Mouse (Mus musculus) CH12.LX (cell line): ENCODE data around the gene Aff3. TPM values are rescaled to one million over a fixed set of nuclear protein-coding genes. Genes with fewer than 3 reads are reported as not detected.

Experiments used
- DNase-seq: peaks from one replicate; pipeline ENCODE4 v3.0.0-alpha.2; 2013; ENCODE audit errors: extremely low read depth
- H3K27ac ChIP-seq: 2 replicates; pipeline ENCODE4 v1.5.1; 2012; ENCODE audit warnings: low read depth, mild to moderate bottlenecking, control low read depth, moderate library complexity; ENCODE audit not compliant: insufficient read depth
- H3K27me3 ChIP-seq: replicated peaks from 2 replicates; pipeline ENCODE3; 2012; ENCODE audit warnings: inconsistent platforms
- H3K36me3 ChIP-seq, 2 experiments: replicated peaks in 1 of 2; 2 replicates each; pipeline versions ENCODE3 to v1.6.1; 2012; ENCODE audit warnings: inconsistent platforms in 1 of 2, low read length in 1 of 2, mild to moderate bottlenecking in 1 of 2, mixed read lengths in 1 of 2, moderate library complexity in 1 of 2; ENCODE audit not compliant: control insufficient read depth in 1 of 2, insufficient read depth in 1 of 2
- H3K4me1 ChIP-seq, 2 experiments: 2 replicates each; pipeline ENCODE4 v1.6.1; 2012; ENCODE audit warnings: inconsistent platforms in 1 of 2, moderate library complexity in 1 of 2; ENCODE audit not compliant: insufficient read depth in 2 of 2, control insufficient read depth in 1 of 2
- H3K4me2 ChIP-seq: 2 replicates; pipeline ENCODE4 v1.6.1; 2012; ENCODE audit warnings: low read depth, mild to moderate bottlenecking, control low read depth; ENCODE audit not compliant: poor library complexity, insufficient read depth, severe bottlenecking
- H3K4me3 ChIP-seq, 3 experiments: fragments of 150-350 bp in 1 of 3; sonication (generic) in 1 of 3; replicated peaks in 1 of 3; 2 replicates each; pipeline versions ENCODE3 to v1.5.1; 2011 to 2012; ENCODE audit warnings: low read depth in 2 of 3, low read length in 2 of 3, mild to moderate bottlenecking in 2 of 3, moderate library complexity in 2 of 3, control low read depth in 1 of 3, improper control_type of control experiment in 1 of 3, inconsistent platforms in 1 of 3, mixed read lengths in 1 of 3; ENCODE audit not compliant: poor library complexity in 1 of 3
- H3K79me2 ChIP-seq: replicated peaks from 2 replicates; pipeline ENCODE4 v1.6.1; 2012; ENCODE audit warnings: mild to moderate bottlenecking, moderate library complexity; ENCODE audit not compliant: control insufficient read depth, poor library complexity, insufficient read depth, severe bottlenecking; ENCODE audit errors: extremely low read depth
- H3K9ac ChIP-seq: 2 replicates; pipeline ENCODE4 v1.6.1; 2012; ENCODE audit warnings: low read depth, mild to moderate bottlenecking, control low read depth, moderate library complexity; ENCODE audit not compliant: insufficient read depth
- H3K9me3 ChIP-seq: replicated peaks from 2 replicates; pipeline ENCODE3; 2012; ENCODE audit warnings: low read length, inconsistent platforms, mixed read lengths
- CHD1 ChIP-seq: IDR thresholded peaks from 2 replicates; pipeline ENCODE4 v1.6.1; 2012; ENCODE audit warnings: low read depth, low read length, improper control_type of control experiment, inconsistent platforms
- CHD2 ChIP-seq: IDR thresholded peaks from 2 replicates; pipeline ENCODE4 v1.6.1; 2011; ENCODE audit warnings: low read length, improper control_type of control experiment
- CTCF ChIP-seq, 2 experiments: IDR thresholded peaks in 1 of 2; conservative IDR thresholded peaks in 1 of 2; 2 replicates each; pipeline ENCODE4 v1.5.1; 2011 to 2012; ENCODE audit warnings: low read depth in 2 of 2, low read length in 2 of 2, improper control_type of control experiment in 1 of 2, inconsistent platforms in 1 of 2, mild to moderate bottlenecking in 1 of 2, moderate library complexity in 1 of 2
- E2F4 ChIP-seq: IDR thresholded peaks from 2 replicates; pipeline ENCODE4 v1.6.1; 2011; ENCODE audit warnings: low read depth, low read length, improper control_type of control experiment; ENCODE audit not compliant: insufficient replicate concordance
- ELF1 ChIP-seq: IDR thresholded peaks from 2 replicates; pipeline ENCODE4 v1.6.1; 2014; ENCODE audit warnings: low read depth, mild to moderate bottlenecking, inconsistent platforms, low read length, improper control_type of control experiment
- EP300 ChIP-seq: IDR thresholded peaks from 2 replicates; pipeline ENCODE4 v1.6.1; 2011; ENCODE audit warnings: low read length, improper control_type of control experiment
- ETS1 ChIP-seq: conservative IDR thresholded peaks from 2 replicates; pipeline ENCODE4 v1.6.1; 2012; ENCODE audit warnings: low read depth, mild to moderate bottlenecking, inconsistent platforms, low read length, improper control_type of control experiment, moderate library complexity
- GABPA ChIP-seq: IDR thresholded peaks from 2 replicates; pipeline ENCODE4 v1.6.1; 2012; ENCODE audit warnings: low read depth, low read length, improper control_type of control experiment, inconsistent platforms; ENCODE audit not compliant: insufficient replicate concordance
- MEF2A ChIP-seq: IDR thresholded peaks from 2 replicates; pipeline ENCODE4 v1.6.1; 2014; ENCODE audit warnings: low read depth, mild to moderate bottlenecking, inconsistent platforms, low read length, improper control_type of control experiment, borderline replicate concordance
- MXI1 ChIP-seq: IDR thresholded peaks from 2 replicates; pipeline ENCODE4 v1.6.1; 2011; ENCODE audit warnings: mild to moderate bottlenecking, low read depth, low read length, improper control_type of control experiment
- MYC ChIP-seq: IDR thresholded peaks from 2 replicates; pipeline ENCODE4 v1.6.1; 2011; ENCODE audit warnings: low read depth, mild to moderate bottlenecking, improper control_type of control experiment, low read length
- NELFE ChIP-seq: IDR thresholded peaks from 2 replicates; pipeline ENCODE4 v1.6.1; 2011; ENCODE audit warnings: low read depth, low read length, improper control_type of control experiment
- NRF1 ChIP-seq: IDR thresholded peaks from 2 replicates; pipeline ENCODE4 v1.6.1; 2014; ENCODE audit warnings: low read depth, mild to moderate bottlenecking, inconsistent platforms, low read length, improper control_type of control experiment, moderate library complexity
- POLR2AphosphoS2 ChIP-seq: IDR thresholded peaks from 2 replicates; pipeline ENCODE4 v1.6.1; 2011; ENCODE audit warnings: low read depth, low read length, improper control_type of control experiment
- RAD21 ChIP-seq: IDR thresholded peaks from 2 replicates; pipeline ENCODE4 v1.6.1; 2011; ENCODE audit warnings: low read depth, mild to moderate bottlenecking, low read length, improper control_type of control experiment, moderate library complexity
- TBP ChIP-seq: conservative IDR thresholded peaks from 2 replicates; pipeline ENCODE4 v1.6.1; 2011; ENCODE audit warnings: low read depth, low read length, improper control_type of control experiment
- TCF12 ChIP-seq: IDR thresholded peaks from 2 replicates; pipeline ENCODE4 v1.6.1; 2014; ENCODE audit warnings: low read depth, mild to moderate bottlenecking, inconsistent platforms, low read length, improper control_type of control experiment
- USF1 ChIP-seq: IDR thresholded peaks from 2 replicates; pipeline ENCODE4 v1.6.1; 2014; ENCODE audit warnings: low read depth, mild to moderate bottlenecking, inconsistent platforms, low read length, improper control_type of control experiment
- USF2 ChIP-seq: conservative IDR thresholded peaks from 2 replicates; pipeline ENCODE4 v1.6.1; 2011; ENCODE audit warnings: low read depth, low read length, improper control_type of control experiment
- ZC3H11A ChIP-seq: IDR thresholded peaks from 2 replicates; pipeline ENCODE4 v1.6.1; 2012; ENCODE audit warnings: low read depth, mild to moderate bottlenecking, inconsistent platforms, low read length, improper control_type of control experiment
- ZNF384 ChIP-seq: IDR thresholded peaks from 2 replicates; pipeline ENCODE4 v1.6.1; 2012; ENCODE audit warnings: low read depth, low read length, improper control_type of control experiment, inconsistent platforms
- dilution Hi-C: fragments of 300-500 bp; cut with MboI; formaldehyde crosslinking; loops from 2 replicates; pipeline ENCODE4 v1.14.3; 2020; ENCODE audit warnings: low sequenced_read_pairs; ENCODE audit not compliant: extremely low pct_unique_long_range_greater_than_20kb, extremely low pct_ligation_motif_present
- in situ Hi-C: fragments of 300-500 bp; cut with MboI; formaldehyde crosslinking; loops from 3 replicates; pipeline ENCODE4 v1.14.3; 2019; ENCODE audit warnings: low sequenced_read_pairs, low pct_ligation_motif_present, low pct_unique_long_range_greater_than_20kb, mixed read lengths
- polyA plus RNA-seq: library from polyadenylated mRNA; unstranded; fragments of >175 nt; gene quantifications from 2 replicates; pipeline ENCODE4 v1.2.1, GENCODE M21; 2012; ENCODE audit warnings: low read depth; ENCODE audit not compliant: insufficient read length
- total RNA-seq, 2 experiments: library from RNA; depleted of rRNA; stranded (reverse); fragments of 300-350 nt in 1 of 2; fragments of >200 nt in 1 of 2; gene quantifications; 2 replicates each; pipeline ENCODE4 v1.2.3; 2012 to 2014

The Aff3 gene
- total and polyA plus RNA-seq, 3 experiments, result 5.1 to 29.9 (median 7.7) TPM

DNA sequence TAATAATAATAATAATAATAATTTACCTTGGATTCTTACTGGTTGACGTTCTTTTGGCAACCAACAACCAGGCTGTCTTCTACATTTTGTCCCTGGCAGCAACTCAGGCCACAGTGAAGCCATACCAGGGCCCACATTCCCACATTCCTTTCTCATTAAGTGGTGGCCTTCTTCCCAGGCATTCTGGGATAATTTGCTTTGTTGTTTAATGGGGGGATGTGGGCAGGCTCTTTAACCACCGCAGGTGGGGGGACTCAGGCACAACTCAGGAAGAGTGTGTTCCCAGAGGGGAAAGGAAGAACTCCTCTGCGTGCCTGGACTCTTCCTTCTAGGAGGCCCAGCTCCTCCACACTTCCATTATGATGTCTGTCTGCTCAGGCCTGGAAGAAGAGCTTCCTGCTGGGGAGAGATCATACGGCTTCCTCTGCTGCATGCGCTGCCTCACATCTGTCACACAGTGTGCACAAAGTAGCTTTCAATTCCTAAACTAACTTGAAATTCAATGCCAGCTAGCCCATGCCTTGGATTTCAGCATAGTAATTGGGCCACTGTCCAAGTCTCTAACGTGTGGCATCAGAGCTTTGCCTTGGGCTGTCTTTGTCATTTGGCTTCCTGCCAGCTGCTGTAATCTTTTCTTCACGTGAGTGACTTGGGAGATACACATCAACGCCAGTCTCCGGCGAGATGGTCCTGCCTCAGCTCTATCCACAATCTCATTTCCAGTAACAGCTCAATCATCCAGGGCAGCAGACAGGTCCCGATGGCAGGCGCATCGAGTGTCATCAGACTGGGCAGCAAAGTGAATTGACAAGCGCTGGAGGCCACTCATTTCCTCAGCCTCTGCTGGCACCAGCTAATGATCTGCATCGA lies 31.3 kb upstream of the Aff3 start:
- peaks cover 3% of the 10 kb centered on the region for H3K27me3 ChIP-seq
- no peak overlapping the region for H3K9ac ChIP-seq
- H3K9me3 ChIP-seq, result no peaks in the 10 kb centered on the region
- H3K4me3 ChIP-seq, result no peak overlapping the region
- no peak overlapping the region for H3K4me2 ChIP-seq
- peaks cover 7 to 24% of the 10 kb centered on the region in 2 experiments for H3K4me1 ChIP-seq
- dilution Hi-C loops (no loop called here), in situ Hi-C loops (no loop called here)
- H3K27ac ChIP-seq, result no peak overlapping the region
- no peaks in the 10 kb centered on the region for H3K36me3 ChIP-seq
- H3K79me2 ChIP-seq, result no peaks in the 10 kb centered on the region
- no peak for DNase-seq
- TF ChIP-seq TCF12 (no peak), CHD2 (no peak), NRF1 (no peak), NELFE (no peak), ETS1 (no peak), USF1 (no peak), GABPA (no peak), ELF1 (no peak)

GRCm38 (mm10) chr1:38695089-38695811 lies 30.5 kb upstream of the Aff3 start:
- Histone ChIP-seq H3K27me3 (peaks cover 3% of the 10 kb centered on the region), H3K9me3 (no peaks in the 10 kb centered on the region), H3K27ac (no peak overlapping the region), H3K4me3 (no peak overlapping the region), H3K4me1 (peaks cover 7 to 24% of the 10 kb centered on the region in 2 experiments), H3K79me2 (no peaks in the 10 kb centered on the region), H3K9ac (no peak overlapping the region)
- in situ Hi-C loops, result no loop called here
- DNase-seq, result no peak
- dilution Hi-C loops, result no loop called here
- no peak for TF ChIP-seq TCF12
- no peak for TF ChIP-seq CTCF (conservative IDR thresholded peaks at IDR 0.05 in 1 of 2, IDR thresholded peaks at IDR 0.05 in 1 of 2; ENCODE audit: low read depth in 2 of 2, low read length in 2 of 2)
- TF ChIP-seq TBP, result no peak
- no peak for TF ChIP-seq CHD2
- no peak for TF ChIP-seq POLR2AphosphoS2
- TF ChIP-seq USF2, result no peak
- no peak for TF ChIP-seq EP300
- no peak for TF ChIP-seq USF1
- TF ChIP-seq RAD21, result no peak
- no peak for TF ChIP-seq CHD1
- no peak for TF ChIP-seq ZNF384
- no peak for TF ChIP-seq MEF2A
- TF ChIP-seq MYC, result no peak
- no peak for TF ChIP-seq NELFE
- no peak for TF ChIP-seq ETS1
- TF ChIP-seq E2F4, result no peak
- TF ChIP-seq MXI1, result no peak
- TF ChIP-seq ZC3H11A, result no peak
- TF ChIP-seq, all 38 proteins: peak for 0
- no peak overlapping the region for H3K4me2 ChIP-seq
- H3K36me3 ChIP-seq, result no peaks in the 10 kb centered on the region
